Comparison of ENCODE assay signal across 20 mouse cellular contexts in genomic region chr1:160690516-160691195, GRCm38 (mm10).
DNase-seq lines count a peak whose midpoint lies in the region; ATAC-seq and TF ChIP-seq lines count a peak whose summit lies in the region.
"Had no signal": no experiment of that assay in that cellular context is flagged by ENCODE, and none has a peak within 500 bp of the region (broad histone marks: within the 10 kb centered on the region; RNA-seq: fewer than 3 reads in every experiment).

No protein-coding gene starts in this region.

- ATAC-seq in heart, embryonic 11.5 days (replicated peaks; ENCODE audit: insufficient number of reproducible peaks, low FRiP score, low TSS enrichment): no peak
- 0 out of 2 replicates have a peak, but pooled peaks have one; percentile 7 for ATAC-seq in lung, postnatal 0 days
- ATAC-seq in activated CD4-positive, CD25-positive, alpha-beta regulatory T cell, adult 4 months: no peak
- ATAC-seq: forebrain, postnatal 0 days had no signal

- no peak overlapping the region for H3K4me3 ChIP-seq in heart, embryonic 11.5 days (ENCODE audit: low read depth, low read length)
- no peak overlapping the region for H3K4me3 ChIP-seq in lung, postnatal 0 days (ENCODE audit: low read depth, low read length)
- H3K4me3 ChIP-seq in small intestine, adult 2 months (ENCODE audit: low read depth, low read length): no peak overlapping the region
- H3K4me3 ChIP-seq: forebrain, embryonic 10.5 days; heart, embryonic 13.5 days; limb, embryonic 13.5 days; midbrain, embryonic 12.5 days; neural tube, embryonic 13.5 days had no signal

- H3K27me3 ChIP-seq in heart, embryonic 11.5 days (ENCODE audit: control insufficient read depth, insufficient read depth, low read length): no peaks in the 10 kb centered on the region
- H3K27me3 ChIP-seq in lung, postnatal 0 days (replicated peaks; ENCODE audit: insufficient read depth, low read length): no peaks in the 10 kb centered on the region
- no peaks in the 10 kb centered on the region for H3K27me3 ChIP-seq in small intestine, adult 2 months (ENCODE audit: control insufficient read depth, insufficient read depth, low read length)
- H3K27me3 ChIP-seq: heart, embryonic 13.5 days; limb, embryonic 13.5 days; midbrain, embryonic 12.5 days; neural tube, embryonic 13.5 days had no signal

- no peak for TF ChIP-seq CTCF in lung, postnatal 0 days (IDR thresholded peaks at IDR 0.05)
- TF ChIP-seq CTCF in small intestine, adult 2 months (IDR thresholded peaks at IDR 0.05; ENCODE audit: extremely low read depth, insufficient read length, insufficient replicate concordance, low read depth, low read length): no peak

- no peak overlapping the region for H3K4me2 ChIP-seq in heart, embryonic 11.5 days
- no peak overlapping the region for H3K4me2 ChIP-seq in lung, postnatal 0 days (replicated peaks; ENCODE audit: low read depth, low read length)
- H3K4me2 ChIP-seq: heart, embryonic 13.5 days; limb, embryonic 13.5 days; midbrain, embryonic 12.5 days; neural tube, embryonic 13.5 days had no signal

- no peak for TF ChIP-seq EP300 in lung, postnatal 0 days (IDR thresholded peaks at IDR 0.05)

- no peak overlapping the region for H3K27ac ChIP-seq in heart, embryonic 11.5 days (ENCODE audit: low read depth, low read length)
- no peak overlapping the region for H3K27ac ChIP-seq in lung, postnatal 0 days (ENCODE audit: low read length)
- peak overlapping the region; percentile 29; the same call in 1 of the 2 replicates for H3K27ac ChIP-seq in small intestine, adult 2 months (ENCODE audit: insufficient read depth, low read depth, low read length)
- H3K27ac ChIP-seq: forebrain, embryonic 10.5 days; heart, embryonic 13.5 days; limb, embryonic 13.5 days; liver, embryonic 14.5 days; midbrain, embryonic 12.5 days; neural tube, embryonic 13.5 days had no signal

- TF ChIP-seq POLR2A in small intestine, adult 2 months (IDR thresholded peaks at IDR 0.05; ENCODE audit: low read depth, low read length): no peak

- H3K9me3 ChIP-seq in heart, embryonic 11.5 days (replicated peaks; ENCODE audit: control insufficient read depth, low read length): 0 out of 2 replicates have a peak, but pooled peaks cover 2% of the 10 kb centered on the region
- no peaks in the 10 kb centered on the region; the same call in 1 of the 2 replicates for H3K9me3 ChIP-seq in lung, postnatal 0 days (ENCODE audit: low read length)
- H3K9me3 ChIP-seq: forebrain, embryonic 10.5 days; limb, embryonic 13.5 days; midbrain, embryonic 12.5 days had no signal

- no peaks in the 10 kb centered on the region for H3K36me3 ChIP-seq in heart, embryonic 11.5 days (ENCODE audit: control insufficient read depth, insufficient read depth, low read length)
- no peaks in the 10 kb centered on the region for H3K36me3 ChIP-seq in lung, postnatal 0 days (ENCODE audit: insufficient read depth, low read length)
- H3K36me3 ChIP-seq in small intestine, adult 2 months (ENCODE audit: control insufficient read depth, insufficient read depth, low read length): 0 out of 2 replicates have a peak, but pooled peaks cover 1% of the 10 kb centered on the region
- H3K36me3 ChIP-seq: forebrain, embryonic 10.5 days; midbrain, embryonic 12.5 days; neural tube, embryonic 13.5 days had no signal

- DNase-seq in heart, adult 11 months: peak; percentile 94
- DNase-seq in lung, postnatal 0 days (ENCODE audit: low spot score): peak; percentile 11
- no peak for DNase-seq in lung, postnatal 4 days
- DNase-seq in R1 (ENCODE audit: low read depth, low spot score): peak; percentile 77
- DNase-seq in spleen, postnatal 4 days (ENCODE audit: low spot score in 2 of 2): no peak
- DNase-seq: adrenal gland, adult 2 months; cerebellum, adult 8-10 months; forebrain, postnatal 0 days; kidney, adult 11 months; right cerebral cortex, adult 18-20 months; thymus, postnatal 36 days had no signal

- no peaks in the 10 kb centered on the region for H3K4me1 ChIP-seq in heart, embryonic 11.5 days (ENCODE audit: control insufficient read depth, insufficient read depth, low read length)
- H3K4me1 ChIP-seq in lung, postnatal 0 days (ENCODE audit: insufficient read depth, low read depth, low read length): no peaks in the 10 kb centered on the region
- H3K4me1 ChIP-seq in small intestine, adult 2 months (ENCODE audit: control insufficient read depth, insufficient read depth, insufficient read length, low read length): peaks cover 7% of the 10 kb centered on the region; the same call in 1 of the 2 replicates
- H3K4me1 ChIP-seq: forebrain, embryonic 10.5 days; midbrain, embryonic 12.5 days had no signal

- no peak overlapping the region for H3K9ac ChIP-seq in heart, embryonic 11.5 days (ENCODE audit: low read depth, low read length)
- no peak overlapping the region for H3K9ac ChIP-seq in lung, postnatal 0 days (replicated peaks; ENCODE audit: low read depth)
- H3K9ac ChIP-seq: forebrain, postnatal 0 days; heart, embryonic 13.5 days; limb, embryonic 13.5 days; liver, embryonic 14.5 days; midbrain, embryonic 12.5 days; neural tube, embryonic 13.5 days had no signal

- WGBS in heart, embryonic 11.5 days (ENCODE audit: insufficient replicate concordance): 85% methylated on average over 7 of the region's 7 CpGs
- 75% methylated on average over 7 of the region's 7 CpGs for WGBS in lung, postnatal 0 days
- 93% methylated on average over 7 of the region's 7 CpGs for WGBS in small intestine, adult 2 months

Comparison
In these comparisons a context has a peak if more than half of its experiments do, and no peak if none do; other contexts are left out.
1. DNase-seq: peak in heart, adult 11 months (single experiment), lung, postnatal 0 days (single experiment) and R1 (single experiment); none in lung, postnatal 4 days (0 of 2) and spleen, postnatal 4 days (0 of 2).